Mouse (Mus musculus) spleen, adult 2 months (tissue): Measurements from ENCODE around the gene Mecp2.

ENCODE experiments used
- CTCF ChIP-seq: fragments of 200-500 bp; IDR thresholded peaks from 2 replicates; pipeline ENCODE4 v1.5.1; 2011; ENCODE audit warnings: mild to moderate bottlenecking, inconsistent platforms; ENCODE audit not compliant: insufficient read depth, insufficient read length, insufficient replicate concordance; ENCODE audit errors: extremely low read depth
- POLR2A ChIP-seq: fragments of 200-500 bp; IDR thresholded peaks from 2 replicates; pipeline ENCODE4 v1.6.1; 2011; ENCODE audit warnings: low read depth, low read length, inconsistent platforms

- no peak for TF ChIP-seq POLR2A
- no peak for TF ChIP-seq CTCF
Measured at GRCm38 (mm10) chrX:74095130-74095529, 40.0 kb downstream of the Mecp2 start.
